Mouse (Mus musculus): Measurements from ENCODE around the gene Vmn2r115.
"Not testable (repeated sequence)": the region's sequence is repeated elsewhere in the genome, so short reads cannot be mapped to it uniquely, and the experiment has no call there.

Gene Vmn2r115

GRCm38 (mm10) chr17:23343441-23343840, at the start of gene Vmn2r115:
Gene Vmn2r115 (plus strand): TSS chr17:23343741.
- DNase-seq: not testable (repeated sequence)

GRCm38 (mm10) chr17:23312437-23312836, 31.1 kb upstream of the Vmn2r115 start, which contains the start of gene Vmn2r114:
Gene Vmn2r114 (minus strand): TSS chr17:23312537.
- not testable (repeated sequence) for DNase-seq

GRCm38 (mm10) chr17:23330657-23331056, 12.9 kb upstream of the Vmn2r115 start:
- DNase-seq: no peak

- DNase-seq: no peak
These were observed 8.1 kb downstream of the Vmn2r115 start for GRCm38 (mm10) chr17:23351644-23352043.

GRCm38 (mm10) chr17:23384304-23384703, 40.8 kb downstream of the Vmn2r115 start, which contains the start of gene Vmn2r116:
Gene Vmn2r116 (plus strand): TSS chr17:23384604.
- DNase-seq: not testable (repeated sequence)
